ENCODE assay signal across 8 mouse cellular contexts in the genomic region with DNA sequence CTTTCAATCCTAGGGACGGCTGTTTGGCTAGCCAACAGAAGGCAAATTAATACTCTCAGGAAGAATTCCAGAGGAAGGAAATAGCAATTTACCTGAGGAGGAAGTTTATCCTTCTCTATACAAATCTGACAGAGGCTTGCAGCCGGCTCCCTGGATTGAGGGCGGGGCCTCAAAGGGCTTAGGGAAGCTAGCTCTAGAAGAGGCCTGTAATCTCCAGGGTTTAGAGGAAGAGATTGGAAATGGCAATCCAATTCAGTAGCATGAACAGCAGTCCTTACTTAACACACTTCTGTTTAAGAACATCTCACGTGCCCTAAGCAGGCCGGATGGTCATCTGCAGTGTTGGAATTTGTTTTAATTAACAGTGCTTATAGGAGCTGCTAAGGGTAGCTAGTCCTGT.
DNase-seq lines count a peak whose midpoint lies in the region; ATAC-seq and TF ChIP-seq lines count a peak whose summit lies in the region.

No protein-coding gene starts in this region.

- no peaks in the 10 kb centered on the region for H3K27me3 ChIP-seq in heart, embryonic 16.5 days (ENCODE audit: control insufficient read depth, insufficient read depth, low read length)

- TF ChIP-seq CTCF in brain, embryonic 14.5 days (IDR thresholded peaks at IDR 0.05; ENCODE audit: borderline replicate concordance, extremely low read depth, insufficient read depth, insufficient read length): no peak

- peaks cover 3% of the 10 kb centered on the region; the same call in 1 of the 2 replicates for H3K36me3 ChIP-seq in heart, embryonic 16.5 days (ENCODE audit: control insufficient read depth, insufficient read depth)

- no peaks in the 10 kb centered on the region for H3K9me3 ChIP-seq in heart, embryonic 16.5 days (replicated peaks; ENCODE audit: control insufficient read depth, low read length)

- peak overlapping the region; percentile 54 for H3K4me3 ChIP-seq in heart, embryonic 16.5 days (ENCODE audit: low read length)

- DNase-seq in cerebellum, adult 9-11 months: peak; percentile 9
- no peak for DNase-seq in cerebellum, postnatal 36 days
- DNase-seq in brain, embryonic 14.5 days (ENCODE audit: low read depth): peak; percentile 44
- peak; percentile 24 for DNase-seq in lung, postnatal 36 days
- no peak for DNase-seq in adrenal gland, postnatal 25 days
- DNase-seq in thymus, postnatal 10 days (ENCODE audit: low spot score in 2 of 2): no peak
- no peak for DNase-seq in left cerebral cortex, postnatal 36 days (ENCODE audit: low spot score in 2 of 2)

- peaks cover 14% of the 10 kb centered on the region for H3K4me1 ChIP-seq in heart, embryonic 16.5 days (ENCODE audit: control insufficient read depth, insufficient read depth, low read length)

- no peak for TF ChIP-seq POLR2A in brain, embryonic 14.5 days (IDR thresholded peaks at IDR 0.05; ENCODE audit: borderline replicate concordance, extremely low read depth, insufficient read depth, insufficient read length, poor library complexity, severe bottlenecking)

- intact Hi-C loops in left cerebral cortex, postnatal 36 days (cut with DNase I): no loop called here

- no peak overlapping the region for H3K27ac ChIP-seq in heart, embryonic 16.5 days (ENCODE audit: low read length)

- no peak overlapping the region for H3K9ac ChIP-seq in heart, embryonic 16.5 days (ENCODE audit: low read length)

- no peak for ATAC-seq in heart, embryonic 16.5 days (replicated peaks; ENCODE audit: extremely low read depth, insufficient read depth, low FRiP score)

- H3K4me2 ChIP-seq in heart, embryonic 16.5 days (ENCODE audit: low read depth, low read length): peak overlapping the region; percentile 90

- WGBS in heart, embryonic 16.5 days: 32% methylated on average over 5 of the region's 5 CpGs

Comparison
In these comparisons a context has a peak if more than half of its experiments do, and no peak if none do; other contexts are left out.
1. DNase-seq: peak in cerebellum, adult 9-11 months (single experiment), brain, embryonic 14.5 days (single experiment) and lung, postnatal 36 days (single experiment); none in cerebellum, postnatal 36 days (0 of 2), adrenal gland, postnatal 25 days (single experiment), thymus, postnatal 10 days (0 of 2) and left cerebral cortex, postnatal 36 days (0 of 2).